Mouse (Mus musculus) retina, adult 2 months (tissue): ENCODE data around the gene Cep152.
A peak's percentile ranks its signal among the peaks of the same experiment; 100 is the strongest.

Experiments
- DNase-seq: peaks from one replicate; pipeline ENCODE4 v3.0.0-alpha.2; 2012; ENCODE audit warnings: low read depth, low spot score

The Cep152 gene

DNA sequence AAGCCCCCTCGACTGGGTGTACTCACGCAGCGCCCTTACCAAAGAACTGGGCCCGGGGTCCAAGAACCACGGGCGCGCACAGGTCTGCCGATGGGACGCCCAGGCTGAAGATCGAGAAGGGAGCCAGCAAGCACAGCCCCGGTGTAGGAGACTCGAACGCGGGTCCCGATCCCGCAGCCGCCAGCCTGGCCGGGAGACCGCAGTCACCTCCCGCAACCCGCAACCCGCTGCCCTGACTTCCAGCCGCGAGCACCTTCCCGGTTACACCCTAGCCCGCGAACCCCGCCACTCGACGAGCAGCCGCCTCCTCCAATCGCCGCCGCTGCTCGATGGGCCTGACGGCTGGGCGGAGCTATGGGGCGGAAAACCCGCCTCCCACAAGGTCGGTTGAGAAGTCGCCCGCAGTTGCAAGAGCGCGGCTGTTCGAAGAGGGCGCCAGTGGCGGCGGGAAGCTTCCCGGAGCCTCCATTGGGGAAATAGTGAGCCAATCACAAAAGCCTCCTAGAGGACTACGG is at the start of gene Cep152:
TSS of gene Cep152 (minus strand) at position 277 of the 515 bp plus-strand sequence.
- DNase-seq = peak; percentile 93

DNA sequence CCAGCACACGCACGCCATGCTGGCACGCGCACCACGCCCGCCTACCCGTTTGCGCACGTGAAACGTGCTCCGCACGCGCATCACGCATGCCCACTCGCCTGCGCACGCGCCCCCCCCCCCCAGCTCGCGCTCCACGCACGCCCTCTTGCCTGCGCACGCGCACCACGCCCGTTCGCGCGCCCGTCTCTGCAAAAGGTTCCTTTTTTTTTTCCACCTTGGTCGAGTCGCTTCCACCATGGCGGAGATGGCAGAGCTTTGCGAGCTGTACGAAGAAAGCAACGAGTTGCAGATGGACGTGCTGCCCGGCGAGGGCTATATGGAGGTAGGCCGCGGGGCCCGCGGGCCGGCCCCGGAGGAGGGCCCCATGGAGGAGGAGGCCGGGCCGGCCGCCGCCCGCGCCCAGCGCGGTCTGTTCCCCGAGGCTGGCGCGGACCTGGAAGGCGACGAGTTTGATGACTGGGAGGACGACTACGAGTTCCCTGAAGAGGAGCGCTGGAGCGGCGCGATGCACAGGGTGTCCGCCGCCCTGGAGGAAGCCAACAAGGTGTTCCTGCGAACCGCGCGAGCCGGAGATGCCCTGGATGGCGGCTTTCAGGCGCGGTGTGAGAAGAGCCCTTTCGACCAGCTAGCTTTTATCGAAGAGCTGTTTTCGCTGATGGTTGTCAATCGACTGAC is 48.2 kb upstream of the Cep152 start, which contains the start of gene Eid1:
TSS of gene Eid1 (plus strand) at position 139 of the 675 bp plus-strand sequence.
- peak; percentile 85 for DNase-seq

- DNase-seq = no peak
Measured at GRCm38 (mm10) chr2:125672568-125672956, 47.6 kb upstream of the Cep152 start.

DNA sequence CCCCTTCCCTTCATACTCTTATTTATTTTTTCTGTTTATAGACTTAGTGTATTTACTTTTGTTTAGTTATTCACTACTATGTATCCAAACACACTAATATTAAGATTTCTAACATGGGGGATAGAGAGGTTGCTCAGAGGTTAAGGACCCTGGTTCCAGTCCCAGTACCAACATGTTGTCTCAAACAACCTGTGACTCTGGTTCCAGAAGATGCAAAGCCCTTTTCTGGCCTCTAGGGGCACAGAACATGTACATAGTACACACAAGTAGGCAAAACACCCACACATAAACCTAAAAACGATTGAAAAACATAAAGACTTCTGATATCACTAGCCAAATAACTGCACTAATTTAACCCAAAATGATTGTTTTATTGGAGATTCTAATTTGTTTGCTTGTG is 45.9 kb upstream of the Cep152 start:
- no peak for DNase-seq

GRCm38 (mm10) chr2:125667721-125668120 is 42.8 kb upstream of the Cep152 start:
- no peak for DNase-seq

GRCm38 (mm10) chr2:125667184-125667583 is 42.3 kb upstream of the Cep152 start:
- no peak for DNase-seq

DNA sequence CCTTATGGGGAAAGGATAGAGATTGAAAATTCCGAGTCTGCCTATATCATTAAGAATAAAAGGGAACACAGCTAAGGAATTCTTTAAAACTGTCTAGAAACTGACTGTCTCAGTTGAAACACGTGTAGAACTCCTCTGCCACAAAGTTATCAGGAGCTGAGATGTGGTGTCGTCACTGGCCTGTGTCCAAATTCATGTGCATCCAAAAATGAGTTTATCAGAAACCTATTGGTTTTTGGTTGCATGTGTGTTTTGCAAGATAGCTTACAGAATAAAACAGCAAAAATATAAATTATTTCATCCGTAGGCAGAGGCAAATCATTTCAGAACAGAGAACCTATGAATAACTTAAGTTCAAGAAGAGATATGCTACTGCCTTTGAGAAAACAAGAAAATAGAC is 41.8 kb upstream of the Cep152 start:
- DNase-seq = no peak

GRCm38 (mm10) chr2:125665909-125666308 is 41.0 kb upstream of the Cep152 start:
- DNase-seq = no peak

- DNase-seq = no peak
Measured at GRCm38 (mm10) chr2:125665213-125665612, 40.3 kb upstream of the Cep152 start.

DNA sequence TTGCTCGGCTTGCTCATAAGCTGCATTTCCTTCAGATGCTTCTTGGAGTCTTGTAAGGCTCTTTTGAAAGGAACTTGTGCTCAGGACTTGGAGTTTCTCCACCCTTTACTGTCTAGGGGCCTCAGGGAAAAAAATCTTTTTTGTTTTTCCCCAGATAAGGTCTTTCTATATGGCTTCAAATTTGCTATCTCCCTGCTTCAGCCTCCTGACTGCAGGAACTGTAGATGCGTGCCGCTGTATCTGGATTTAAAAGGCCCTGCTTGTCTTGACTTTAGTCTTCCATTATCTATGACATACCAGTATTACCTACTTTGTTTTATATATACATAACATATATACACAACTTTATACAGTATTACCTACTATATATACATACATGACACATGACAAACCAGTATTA is 37.6 kb upstream of the Cep152 start:
- DNase-seq = no peak

GRCm38 (mm10) chr2:125661156-125661555 is 36.2 kb upstream of the Cep152 start:
- DNase-seq = no peak

- no peak for DNase-seq
Measured at GRCm38 (mm10) chr2:125660537-125661130, 35.7 kb upstream of the Cep152 start.

DNA sequence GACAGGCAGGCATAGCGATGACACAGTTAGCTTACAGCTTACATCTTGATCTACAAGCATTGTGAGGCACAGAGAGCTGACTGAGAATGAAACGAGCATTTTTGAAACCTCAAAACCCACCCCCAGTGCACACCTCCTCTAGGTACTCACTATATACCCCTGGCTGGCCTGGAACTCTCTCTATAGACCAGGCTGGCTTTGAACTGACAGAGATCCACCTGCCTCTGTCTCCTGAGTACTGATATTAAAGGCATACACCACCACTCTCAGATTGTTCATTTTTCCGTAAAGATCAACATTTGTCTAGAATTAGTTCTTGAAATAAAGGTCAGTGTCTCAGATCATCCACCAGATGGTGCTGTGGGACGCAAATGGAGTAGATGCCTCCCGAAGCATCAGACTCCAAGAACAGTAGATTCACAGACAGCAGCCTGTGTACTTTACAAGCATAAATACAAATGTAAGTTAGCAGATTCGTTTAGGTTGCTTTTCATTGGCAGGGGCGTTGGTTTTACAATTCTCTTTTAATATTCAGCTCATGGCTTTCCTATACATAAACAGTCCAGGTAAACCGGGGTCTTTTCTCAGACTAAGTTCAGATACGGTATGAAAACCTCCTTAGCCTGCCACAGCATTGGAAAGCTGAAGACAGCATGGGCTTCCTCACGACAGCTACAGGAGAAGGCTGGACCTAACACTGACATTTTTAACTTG is 35.1 kb upstream of the Cep152 start:
- DNase-seq = no peak

DNA sequence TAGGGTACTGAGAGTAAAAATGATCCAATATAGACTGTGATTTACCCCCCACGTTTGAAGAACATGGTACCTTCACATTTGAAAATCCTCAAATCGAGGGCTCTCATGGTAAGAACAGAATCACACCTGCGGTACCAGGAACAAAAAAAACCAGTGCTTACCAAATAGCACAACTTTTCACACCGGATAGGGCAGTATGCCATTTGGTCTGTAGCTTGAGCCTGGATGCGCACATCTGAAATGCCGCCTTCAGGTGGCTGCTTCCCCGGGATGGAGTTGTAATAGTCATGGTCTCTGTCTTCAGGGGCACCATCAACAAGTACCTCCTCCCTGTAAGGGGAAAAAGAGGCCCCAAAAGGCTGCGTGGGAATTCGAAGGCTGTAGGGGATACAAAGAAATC is 30.5 kb upstream of the Cep152 start:
- DNase-seq = no peak

- DNase-seq = no peak
Measured at GRCm38 (mm10) chr2:125653286-125653685, 28.4 kb upstream of the Cep152 start.

DNA sequence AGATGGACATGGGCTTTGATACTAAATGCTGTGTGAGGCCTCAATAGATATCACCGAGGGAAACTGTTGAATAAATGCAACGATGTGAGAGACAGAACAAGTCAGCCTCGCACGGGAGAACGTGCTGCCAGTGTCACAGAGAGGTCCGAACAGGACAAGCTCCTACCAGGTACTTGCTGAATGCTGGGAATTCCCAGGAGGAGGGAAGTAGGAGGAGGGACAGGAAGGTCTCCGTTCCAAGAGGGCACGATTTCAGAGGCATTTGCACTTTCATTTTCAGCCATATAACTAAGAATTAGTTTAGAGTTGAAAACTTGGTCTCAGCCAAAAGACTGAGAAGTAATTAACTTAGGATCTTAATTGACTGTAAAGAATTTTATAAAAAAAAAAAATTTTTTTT is 26.6 kb upstream of the Cep152 start:
- DNase-seq = no peak

- no peak for DNase-seq
Measured at GRCm38 (mm10) chr2:125650742-125651352, 25.9 kb upstream of the Cep152 start.

DNA sequence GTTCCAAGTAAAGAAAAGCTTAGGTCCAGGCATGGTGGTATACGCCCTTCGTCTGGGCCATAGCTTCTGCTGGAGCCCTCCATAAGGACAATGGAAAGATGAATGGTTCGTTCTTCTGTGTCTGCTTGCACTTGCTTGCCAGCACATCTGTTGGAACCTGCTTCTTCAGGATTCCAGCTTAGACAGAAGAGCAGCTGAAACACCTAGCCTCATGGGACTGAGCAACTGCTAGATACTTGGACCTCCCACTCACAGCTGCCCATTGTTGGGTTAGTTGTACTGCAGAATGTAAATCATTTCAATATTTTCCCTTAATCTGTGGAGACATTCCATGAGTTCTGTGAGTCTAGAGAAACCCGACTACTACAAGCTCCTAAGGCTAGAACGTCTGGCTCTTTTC is 25.1 kb upstream of the Cep152 start:
- DNase-seq = no peak

DNA sequence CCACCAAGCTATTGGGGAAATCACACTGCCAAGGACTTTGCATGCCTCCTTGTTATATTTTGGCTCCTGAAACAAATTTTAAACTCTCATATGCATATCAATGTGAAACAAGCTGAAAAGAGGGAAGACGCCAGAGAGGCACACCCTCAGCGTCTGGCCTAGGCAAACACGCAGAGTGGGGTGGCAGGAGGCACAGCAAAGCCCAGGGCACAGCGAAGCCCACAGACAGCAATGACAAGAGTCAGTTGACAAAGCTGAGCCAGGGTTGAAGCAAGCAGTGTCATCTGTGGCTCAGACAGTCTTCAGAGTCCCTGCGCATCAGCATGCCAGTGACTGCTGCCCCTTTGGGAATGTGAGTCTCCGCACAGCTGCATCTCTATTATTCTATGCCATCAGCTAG is 20.0 kb upstream of the Cep152 start:
- DNase-seq = no peak

GRCm38 (mm10) chr2:125637331-125637730 is 12.4 kb upstream of the Cep152 start:
- no peak for DNase-seq

DNA sequence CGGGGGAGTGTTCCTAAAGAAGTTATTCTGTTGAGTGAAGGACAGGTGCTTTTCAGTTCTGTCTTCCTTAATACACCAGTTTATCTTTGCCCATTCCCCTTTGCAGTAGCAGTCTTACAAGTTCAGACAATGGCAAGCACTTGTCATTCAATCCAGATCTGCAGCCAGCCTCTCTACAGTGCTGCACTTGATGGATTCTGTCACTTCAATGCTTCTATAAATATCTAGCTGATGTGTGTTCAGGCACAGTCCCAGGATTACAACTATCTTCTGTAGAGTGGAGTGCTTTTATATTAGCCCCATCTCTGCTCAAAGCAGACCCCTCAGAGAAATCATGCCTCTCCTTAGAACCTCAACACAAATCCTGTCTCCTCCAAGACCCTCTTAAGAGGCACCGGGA is 5.1 kb upstream of the Cep152 start:
- no peak for DNase-seq

GRCm38 (mm10) chr2:125628487-125628886 is 3.6 kb upstream of the Cep152 start:
- DNase-seq = no peak
